Mouse (Mus musculus) layer of hippocampus, adult 8-10 months (tissue): ENCODE results near the gene Wdr49. TPM values are rescaled to one million over a fixed set of nuclear protein-coding genes. Genes with fewer than 3 reads are reported as not detected.
"Not testable (repeated sequence)": the region's sequence is repeated elsewhere in the genome, so short reads cannot be mapped to it uniquely, and the experiment has no call there.

ENCODE experiments used
- DNase-seq, 2 experiments: peaks; one replicate each; pipeline ENCODE4 v3.0.0; 2022; ENCODE audit warnings: low spot score in 2 of 2
- total RNA-seq, 4 experiments: library from RNA; stranded (reverse); gene quantifications; 2 replicates each; pipeline ENCODE4 v1.2.4; 2022

The Wdr49 gene
- total RNA-seq, 4 experiments from 2014 or later, result 1.0 to 1.8 (median 1.1) TPM

DNA sequence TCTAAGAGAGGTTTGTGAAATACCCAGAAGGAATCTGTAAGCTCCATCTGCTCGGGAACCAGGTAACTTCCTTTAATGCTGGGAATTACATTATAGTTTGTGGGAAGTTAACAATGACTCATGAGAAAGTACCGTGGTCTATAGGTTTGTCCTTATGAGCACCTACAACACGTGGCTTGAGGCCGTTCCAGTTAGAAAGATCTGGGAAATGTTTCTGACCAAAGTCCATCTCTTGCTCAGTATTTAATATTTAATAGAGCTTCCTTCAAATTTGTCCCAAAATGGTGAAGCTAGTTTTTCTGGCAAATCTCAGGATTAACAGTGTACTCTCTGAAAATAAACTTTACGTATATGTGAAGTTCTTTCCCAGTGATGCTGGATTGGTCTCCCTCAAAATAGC lies 177.3 kb downstream of the Wdr49 start:
- DNase-seq, result no peak

DNA sequence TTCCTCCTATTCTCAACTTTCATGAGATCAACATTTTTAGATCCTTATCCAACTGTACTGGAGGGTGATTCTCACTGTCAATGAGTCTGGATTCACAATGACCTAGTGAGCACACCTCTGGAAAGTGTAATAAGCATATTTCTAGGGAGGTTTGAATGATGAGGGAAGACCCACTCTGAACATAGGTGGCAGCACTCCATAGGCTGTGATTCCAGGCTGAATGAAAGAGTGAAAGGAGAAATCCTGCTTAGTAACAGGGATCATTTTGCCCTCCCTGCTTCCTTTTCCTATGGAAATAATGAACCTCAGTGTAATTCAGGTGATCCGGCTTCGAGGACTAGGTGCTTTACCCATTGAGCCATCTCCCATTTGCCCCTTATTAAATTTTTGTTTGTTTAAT lies 180.9 kb downstream of the Wdr49 start:
- no peak for DNase-seq

DNA sequence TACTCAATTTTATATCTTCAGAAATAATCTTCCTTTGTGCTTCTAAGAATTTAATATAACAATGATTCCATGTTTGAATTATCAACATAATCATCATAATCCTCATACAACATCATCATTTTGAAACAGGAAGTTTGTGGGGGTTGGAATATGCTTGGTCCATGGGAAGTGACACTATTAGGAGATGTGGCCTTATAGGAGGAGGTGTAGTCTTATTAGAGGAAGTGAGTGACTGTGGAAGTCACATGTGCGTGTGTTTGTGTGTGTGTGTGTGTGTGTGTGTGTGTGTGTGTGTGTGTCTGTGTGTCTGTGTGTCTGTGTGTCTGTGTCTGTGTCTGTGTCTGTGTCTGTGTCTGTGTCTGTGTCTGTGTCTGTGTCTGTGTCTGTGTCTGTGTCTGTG lies 182.5 kb downstream of the Wdr49 start:
- DNase-seq, result not testable (repeated sequence)

GRCm38 (mm10) chr3:75297758-75298111 lies 184.2 kb downstream of the Wdr49 start:
- no peak for DNase-seq

GRCm38 (mm10) chr3:75297026-75297757 lies 184.8 kb downstream of the Wdr49 start:
- DNase-seq, result no peak

GRCm38 (mm10) chr3:75293243-75293642 lies 188.7 kb downstream of the Wdr49 start:
- DNase-seq, result no peak

DNA sequence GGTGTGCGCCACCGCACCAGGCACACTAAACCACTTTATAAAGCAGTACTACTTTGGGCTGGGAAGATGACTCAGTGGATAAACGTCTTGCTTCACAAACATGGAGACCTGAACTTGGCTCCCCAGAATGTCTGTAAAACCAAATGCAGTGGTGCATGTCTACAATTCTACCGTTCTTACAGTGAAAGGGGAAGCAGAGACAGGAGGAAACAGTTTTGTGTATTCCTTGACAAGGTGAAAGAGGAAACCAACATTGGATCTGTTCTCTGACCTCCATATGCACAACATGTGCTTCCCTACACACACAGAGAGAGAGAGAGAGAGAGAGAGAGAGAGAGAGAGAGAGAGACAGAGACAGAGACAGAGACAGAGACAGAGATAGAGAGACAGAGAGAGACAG lies 204.5 kb downstream of the Wdr49 start:
- no peak for DNase-seq

DNA sequence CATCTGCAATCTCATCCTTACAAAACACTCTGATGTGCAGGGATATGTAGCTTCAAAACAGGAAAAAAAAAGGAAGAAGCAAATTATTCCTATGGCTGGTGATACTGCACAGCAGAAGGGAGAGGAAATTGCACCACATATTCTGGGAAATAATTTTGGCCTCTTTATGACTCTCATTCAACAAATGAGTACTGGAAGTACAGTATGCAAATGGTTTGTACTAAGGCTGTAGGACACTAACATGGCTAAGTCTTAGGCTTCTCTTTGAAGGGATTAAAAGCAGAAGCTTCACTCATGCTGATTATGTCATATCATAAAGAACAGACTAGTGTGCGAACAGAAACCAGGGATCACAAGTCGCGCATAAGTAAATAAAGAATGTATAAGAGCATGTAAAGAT lies 205.4 kb downstream of the Wdr49 start:
- no peak for DNase-seq

DNA sequence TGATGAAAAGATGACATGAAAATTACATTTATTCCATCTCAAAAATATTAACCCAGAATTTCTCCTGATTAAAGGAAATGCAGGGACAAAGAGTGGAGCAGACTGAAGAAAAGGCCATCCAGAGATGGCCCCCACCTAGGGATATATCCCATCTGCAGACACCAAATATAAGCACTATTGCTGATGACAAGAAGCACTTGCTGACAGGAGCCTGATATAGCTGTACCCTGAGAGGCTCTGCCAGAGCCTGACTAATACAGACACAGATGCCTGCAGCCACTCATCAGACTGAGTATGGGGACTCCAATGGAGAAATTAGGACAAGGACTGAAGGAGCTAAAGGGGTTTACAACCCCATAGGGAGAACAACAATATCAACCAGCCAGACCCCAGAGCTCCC lies 206.8 kb downstream of the Wdr49 start:
- DNase-seq, result no peak

- no peak for DNase-seq
Observed at GRCm38 (mm10) chr3:75269978-75270377, 212.0 kb downstream of the Wdr49 start, which contains the start of gene Serpini2. Serpini2 (minus strand) TSS chr3:75270078.

- DNase-seq, result no peak
Observed at GRCm38 (mm10) chr3:75259356-75259755, 222.6 kb downstream of the Wdr49 start.

Other genes starting within 250 kb of the Wdr49 start
- gene Serpini2, start 212.1 kb downstream of the Wdr49 start, total RNA-seq, result not detected
- gene Pdcd10, start 74.7 kb upstream of the Wdr49 start, total RNA-seq, result 10 to 100 TPM; 59.7 to 67.4 (median 63.0) TPM
- gene Serpini1, start 75.4 kb upstream of the Wdr49 start, total RNA-seq, result 100 to 1,000 TPM; 187 to 266 (median 218) TPM